Mouse (Mus musculus) myocyte (in vitro differentiated cells): ENCODE measurements around the gene Krt33b. TPM values are rescaled to one million over a fixed set of nuclear protein-coding genes. Genes with fewer than 3 reads are reported as not detected.

Experiments
- H3K27me3 ChIP-seq: one replicate; pipeline ENCODE4 v1.6.1; 2011; ENCODE audit not compliant: control insufficient read depth, insufficient read depth, insufficient read length
- H3K36me3 ChIP-seq: one replicate; pipeline ENCODE4 v1.6.1; 2011; ENCODE audit not compliant: control insufficient read depth, insufficient read depth
- H3K4me2 ChIP-seq: one replicate; pipeline ENCODE4 v1.6.1; 2011; ENCODE audit warnings: low read depth, control low read depth
- H3K4me3 ChIP-seq: one replicate; pipeline ENCODE4 v1.5.1; 2011; ENCODE audit warnings: mild to moderate bottlenecking, control low read depth, moderate library complexity
- H3K79me2 ChIP-seq: one replicate; pipeline ENCODE4 v1.6.1; 2011; ENCODE audit not compliant: control insufficient read depth, insufficient read depth
- H3ac ChIP-seq: one replicate; pipeline ENCODE4 v1.6.1; 2011; ENCODE audit not compliant: control insufficient read depth, insufficient read length
- CEBPB ChIP-seq: IDR thresholded peaks from 2 replicates; pipeline ENCODE4 v1.6.1; 2011; ENCODE audit warnings: mild to moderate bottlenecking, moderate library complexity; ENCODE audit not compliant: poor library complexity, insufficient read depth, severe bottlenecking
- E2F4 ChIP-seq: IDR thresholded peaks from one replicate; pipeline ENCODE4 v1.6.1; 2011; ENCODE audit warnings: mild to moderate bottlenecking, control low read depth, moderate library complexity; ENCODE audit not compliant: insufficient read depth
- MAX ChIP-seq: IDR thresholded peaks from one replicate; pipeline ENCODE4 v1.6.1; 2011; ENCODE audit warnings: low read depth, mild to moderate bottlenecking, control low read depth
- MYOD1 ChIP-seq, 3 experiments: IDR thresholded peaks; one replicate each; pipeline ENCODE4 v1.6.1; 2011; ENCODE audit warnings: control low read depth in 2 of 3, low read depth in 2 of 3, mild to moderate bottlenecking in 2 of 3, moderate library complexity in 1 of 3; ENCODE audit not compliant: insufficient read length in 2 of 3, control insufficient read depth in 1 of 3
- MYOG ChIP-seq, 3 experiments: IDR thresholded peaks; one replicate each; pipeline ENCODE4 v1.6.1; 2011; ENCODE audit warnings: control low read depth in 2 of 3, low read depth in 2 of 3, mild to moderate bottlenecking in 2 of 3; ENCODE audit not compliant: insufficient read length in 2 of 3, control insufficient read depth in 1 of 3, insufficient read depth in 1 of 3
- POLR2A ChIP-seq: IDR thresholded peaks from one replicate; pipeline ENCODE4 v1.6.1; 2011; ENCODE audit warnings: low read depth, mild to moderate bottlenecking, control low read depth, moderate library complexity; ENCODE audit not compliant: insufficient read length
- POLR2AphosphoS2 ChIP-seq: IDR thresholded peaks from one replicate; pipeline ENCODE4 v1.6.1; 2011; ENCODE audit warnings: low read depth, control low read depth; ENCODE audit not compliant: insufficient read length
- REST ChIP-seq: IDR thresholded peaks from one replicate; pipeline ENCODE4 v1.6.1; 2011; ENCODE audit warnings: mild to moderate bottlenecking, control low read depth, moderate library complexity; ENCODE audit not compliant: insufficient read depth, insufficient read length
- SRF ChIP-seq: IDR thresholded peaks from one replicate; pipeline ENCODE4 v1.6.1; 2011; ENCODE audit warnings: low read depth; ENCODE audit not compliant: control insufficient read depth, insufficient read length
- TCF12 ChIP-seq: IDR thresholded peaks from one replicate; pipeline ENCODE4 v1.6.1; 2011; ENCODE audit warnings: mild to moderate bottlenecking, control low read depth; ENCODE audit not compliant: poor library complexity, insufficient read depth, severe bottlenecking
- TCF3 ChIP-seq: IDR thresholded peaks from one replicate; pipeline ENCODE4 v1.6.1; 2011; ENCODE audit warnings: low read depth, control low read depth; ENCODE audit not compliant: insufficient read length
- USF1 ChIP-seq: IDR thresholded peaks from one replicate; pipeline ENCODE4 v1.6.1; 2011; ENCODE audit warnings: low read depth, mild to moderate bottlenecking, control low read depth, moderate library complexity
- polyA plus RNA-seq: library from polyadenylated mRNA; unstranded; fragments of >200 nt; fragmentation: generic; extraction: Trizol; gene quantifications from one replicate; pipeline ENCODE4 v1.2.1, GENCODE M21; 2012; ENCODE audit warnings: missing spikeins

The Krt33b gene
- polyA plus RNA-seq, 1 experiment: 0.06 TPM

GRCm38 (mm10) chr11:100010682-100011081 lies 19.0 kb downstream of the Krt33b start:
- Histone ChIP-seq H3K4me2 (no peak overlapping the region), H3K4me3 (no peak overlapping the region), H3K36me3 (no peaks in the 10 kb centered on the region), H3K27me3 (no peaks in the 10 kb centered on the region), H3ac (no peak overlapping the region), H3K79me2 (no peaks in the 10 kb centered on the region)
- TF ChIP-seq MYOG (IDR thresholded peaks at IDR 0.05; ENCODE audit: control insufficient read depth in 1 of 3, insufficient read depth in 1 of 3, insufficient read length in 2 of 3, low read depth in 2 of 3) (no peak), REST (no peak), SRF (no peak), TCF12 (no peak), MYOD1 (IDR thresholded peaks at IDR 0.05; ENCODE audit: control insufficient read depth in 1 of 3, insufficient read length in 2 of 3, low read depth in 2 of 3) (no peak), POLR2AphosphoS2 (no peak), USF1 (no peak), POLR2A (no peak), TCF3 (no peak)

- TF ChIP-seq POLR2A: no peak
- TF ChIP-seq TCF12: no peak
- no peak for TF ChIP-seq CEBPB
- no peak for TF ChIP-seq MYOG (IDR thresholded peaks at IDR 0.05; ENCODE audit: control insufficient read depth in 1 of 3, insufficient read depth in 1 of 3, insufficient read length in 2 of 3, low read depth in 2 of 3)
- TF ChIP-seq MAX: no peak
- no peak for TF ChIP-seq TCF3
- no peak for TF ChIP-seq POLR2AphosphoS2
- TF ChIP-seq USF1: no peak
- TF ChIP-seq SRF: no peak
- no peak for TF ChIP-seq E2F4
- no peak for TF ChIP-seq MYOD1 (IDR thresholded peaks at IDR 0.05; ENCODE audit: control insufficient read depth in 1 of 3, insufficient read length in 2 of 3, low read depth in 2 of 3)
- no peak for TF ChIP-seq REST
- Histone ChIP-seq H3ac (no peak overlapping the region), H3K4me2 (no peak overlapping the region), H3K4me3 (no peak overlapping the region), H3K36me3 (no peaks in the 10 kb centered on the region), H3K79me2 (no peaks in the 10 kb centered on the region), H3K27me3 (no peaks in the 10 kb centered on the region)
Measured at GRCm38 (mm10) chr11:100008336-100008735, 21.3 kb downstream of the Krt33b start.

GRCm38 (mm10) chr11:100006624-100007023 lies 23.0 kb downstream of the Krt33b start:
- no peaks in the 10 kb centered on the region for H3K27me3 ChIP-seq
- H3ac ChIP-seq: no peak overlapping the region
- no peak overlapping the region for H3K4me3 ChIP-seq
- no peak for TF ChIP-seq MYOD1 (IDR thresholded peaks at IDR 0.05; ENCODE audit: control insufficient read depth in 1 of 3, insufficient read length in 2 of 3, low read depth in 2 of 3)
- no peak for TF ChIP-seq MYOG (IDR thresholded peaks at IDR 0.05; ENCODE audit: control insufficient read depth in 1 of 3, insufficient read depth in 1 of 3, insufficient read length in 2 of 3, low read depth in 2 of 3)
- no peak for TF ChIP-seq POLR2AphosphoS2
- TF ChIP-seq REST: no peak
- TF ChIP-seq CEBPB: no peak
- TF ChIP-seq TCF12: no peak
- no peak for TF ChIP-seq E2F4
- TF ChIP-seq USF1: no peak
- no peak for TF ChIP-seq SRF
- TF ChIP-seq MAX: no peak
- no peak overlapping the region for H3K4me2 ChIP-seq
- H3K36me3 ChIP-seq: no peaks in the 10 kb centered on the region
- no peaks in the 10 kb centered on the region for H3K79me2 ChIP-seq

GRCm38 (mm10) chr11:100005905-100006304 lies 23.8 kb downstream of the Krt33b start:
- no peak for TF ChIP-seq E2F4
- no peak for TF ChIP-seq REST
- TF ChIP-seq SRF: no peak
- no peak for TF ChIP-seq CEBPB
- TF ChIP-seq MAX: no peak
- no peak for TF ChIP-seq POLR2AphosphoS2
- TF ChIP-seq TCF12: no peak
- no peak for TF ChIP-seq POLR2A
- no peak for TF ChIP-seq USF1
- no peak for TF ChIP-seq MYOG (IDR thresholded peaks at IDR 0.05; ENCODE audit: control insufficient read depth in 1 of 3, insufficient read depth in 1 of 3, insufficient read length in 2 of 3, low read depth in 2 of 3)
- TF ChIP-seq TCF3: no peak
- TF ChIP-seq MYOD1 (IDR thresholded peaks at IDR 0.05; ENCODE audit: control insufficient read depth in 1 of 3, insufficient read length in 2 of 3, low read depth in 2 of 3): no peak
- H3K36me3 ChIP-seq: no peaks in the 10 kb centered on the region
- no peaks in the 10 kb centered on the region for H3K27me3 ChIP-seq
- H3K4me3 ChIP-seq: no peak overlapping the region
- H3K79me2 ChIP-seq: no peaks in the 10 kb centered on the region
- H3ac ChIP-seq: no peak overlapping the region
- no peak overlapping the region for H3K4me2 ChIP-seq

- Histone ChIP-seq H3ac (no peak overlapping the region), H3K36me3 (no peaks in the 10 kb centered on the region), H3K4me2 (no peak overlapping the region), H3K27me3 (no peaks in the 10 kb centered on the region), H3K4me3 (no peak overlapping the region), H3K79me2 (no peaks in the 10 kb centered on the region)
- TF ChIP-seq POLR2A: no peak
- TF ChIP-seq TCF12: no peak
- no peak for TF ChIP-seq E2F4
- TF ChIP-seq SRF: no peak
- no peak for TF ChIP-seq CEBPB
- no peak for TF ChIP-seq MYOD1 (IDR thresholded peaks at IDR 0.05; ENCODE audit: control insufficient read depth in 1 of 3, insufficient read length in 2 of 3, low read depth in 2 of 3)
- TF ChIP-seq POLR2AphosphoS2: no peak
- no peak for TF ChIP-seq REST
- TF ChIP-seq USF1: no peak
- TF ChIP-seq MAX: no peak
- no peak for TF ChIP-seq MYOG (IDR thresholded peaks at IDR 0.05; ENCODE audit: control insufficient read depth in 1 of 3, insufficient read depth in 1 of 3, insufficient read length in 2 of 3, low read depth in 2 of 3)
- TF ChIP-seq TCF3: no peak
Measured at GRCm38 (mm10) chr11:100004846-100005245, 24.8 kb downstream of the Krt33b start.
